Mouse (Mus musculus): ENCODE data around the gene Idh3b. TPM values are rescaled to one million over a fixed set of nuclear protein-coding genes. Genes with fewer than 3 reads are reported as not detected.

Gene Idh3b
- 97.9 and 100 TPM in 2 replicates for polyA plus RNA-seq (2015; fragmentation: Nextera tagmentation; extraction: Ambion mirVana)

- Histone ChIP-seq H3K27me3 (replicated peaks; ENCODE audit: insufficient read depth, low read length) (no peaks in the 10 kb centered on the region), H3K4me2 (replicated peaks; ENCODE audit: low read depth, low read length) (peak within 1 kb of the TSS; percentile 90), H3K27ac (ENCODE audit: low read length) (peak within 1 kb of the TSS; percentile 77), H3K4me3 (ENCODE audit: low read depth, low read length) (peak within 1 kb of the TSS; percentile 81), H3K9me3 (ENCODE audit: low read length) (no peaks in the 10 kb centered on the region), H3K36me3 (ENCODE audit: insufficient read depth, low read length) (peaks cover 11% of the 10 kb centered on the region), H3K4me1 (ENCODE audit: insufficient read depth, low read depth, low read length) (peaks cover 7% of the 10 kb centered on the region; the same call in 1 of the 2 replicates), H3K9ac (replicated peaks; ENCODE audit: low read depth) (peak within 1 kb of the TSS; percentile 88)
- WGBS: 3% methylated on average over 49 of the region's 51 CpGs
- ATAC-seq (peak; percentile 97), DNase-seq (ENCODE audit: low spot score) (peak; percentile 93)
- TF ChIP-seq CTCF (IDR thresholded peaks at IDR 0.05): no peak
- no peak for TF ChIP-seq EP300 (IDR thresholded peaks at IDR 0.05)
These were observed at the start of gene Idh3b for GRCm38 (mm10) chr2:130283854-130284654. Gene Idh3b (minus strand): TSS chr2:130284547.

- no peak overlapping the region for H3K4me3 ChIP-seq (ENCODE audit: low read depth, low read length)
- no peaks in the 10 kb centered on the region for H3K27me3 ChIP-seq (replicated peaks; ENCODE audit: insufficient read depth, low read length)
- no peak overlapping the region for H3K9ac ChIP-seq (replicated peaks; ENCODE audit: low read depth)
- no peaks in the 10 kb centered on the region for H3K36me3 ChIP-seq (ENCODE audit: insufficient read depth, low read length)
- ATAC-seq (no peak), DNase-seq (ENCODE audit: low spot score) (no peak)
- WGBS: 89% methylated on average over 2 of the region's 2 CpGs
- H3K4me1 ChIP-seq (ENCODE audit: insufficient read depth, low read depth, low read length): no peaks in the 10 kb centered on the region
- TF ChIP-seq EP300 (IDR thresholded peaks at IDR 0.05) (no peak), CTCF (IDR thresholded peaks at IDR 0.05) (no peak)
- no peak overlapping the region for H3K4me2 ChIP-seq (replicated peaks; ENCODE audit: low read depth, low read length)
- no peaks in the 10 kb centered on the region for H3K9me3 ChIP-seq (ENCODE audit: low read length)
- no peak overlapping the region for H3K27ac ChIP-seq (ENCODE audit: low read length)
These were observed 45.2 kb upstream of the Idh3b start for GRCm38 (mm10) chr2:130329502-130329901.

- TF ChIP-seq EP300 (IDR thresholded peaks at IDR 0.05) (no peak), CTCF (IDR thresholded peaks at IDR 0.05) (no peak)
- DNase-seq (ENCODE audit: low spot score) (no peak), ATAC-seq (no peak)
- Histone ChIP-seq H3K27me3 (replicated peaks; ENCODE audit: insufficient read depth, low read length) (no peaks in the 10 kb centered on the region), H3K36me3 (ENCODE audit: insufficient read depth, low read length) (no peaks in the 10 kb centered on the region), H3K9ac (replicated peaks; ENCODE audit: low read depth) (no peak overlapping the region), H3K27ac (ENCODE audit: low read length) (no peak overlapping the region), H3K9me3 (ENCODE audit: low read length) (no peaks in the 10 kb centered on the region), H3K4me2 (replicated peaks; ENCODE audit: low read depth, low read length) (no peak overlapping the region), H3K4me3 (ENCODE audit: low read depth, low read length) (no peak overlapping the region), H3K4me1 (ENCODE audit: insufficient read depth, low read depth, low read length) (no peaks in the 10 kb centered on the region)
- 73% methylated on average over 1 of the region's 1 CpGs for WGBS
These were observed 42.7 kb upstream of the Idh3b start for GRCm38 (mm10) chr2:130327057-130327456.

- no peaks in the 10 kb centered on the region for H3K9me3 ChIP-seq (ENCODE audit: low read length)
- H3K27me3 ChIP-seq (replicated peaks; ENCODE audit: insufficient read depth, low read length): no peaks in the 10 kb centered on the region
- no peak overlapping the region for H3K27ac ChIP-seq (ENCODE audit: low read length)
- ATAC-seq: no peak
- TF ChIP-seq EP300 (IDR thresholded peaks at IDR 0.05) (no peak), CTCF (IDR thresholded peaks at IDR 0.05) (no peak)
- no peak for DNase-seq (ENCODE audit: low spot score)
- H3K9ac ChIP-seq (replicated peaks; ENCODE audit: low read depth): no peak overlapping the region
- 60% methylated on average over 4 of the region's 4 CpGs for WGBS
- H3K4me2 ChIP-seq (replicated peaks; ENCODE audit: low read depth, low read length): no peak overlapping the region
- H3K4me1 ChIP-seq (ENCODE audit: insufficient read depth, low read depth, low read length): no peaks in the 10 kb centered on the region
- no peak overlapping the region for H3K4me3 ChIP-seq (ENCODE audit: low read depth, low read length)
- no peaks in the 10 kb centered on the region for H3K36me3 ChIP-seq (ENCODE audit: insufficient read depth, low read length)
These were observed 18.7 kb upstream of the Idh3b start for GRCm38 (mm10) chr2:130303014-130303413.

- no peak for DNase-seq (ENCODE audit: low spot score)
- H3K9me3 ChIP-seq (ENCODE audit: low read length): no peaks in the 10 kb centered on the region
- TF ChIP-seq EP300 (IDR thresholded peaks at IDR 0.05): no peak
- no peak for TF ChIP-seq CTCF (IDR thresholded peaks at IDR 0.05)
- H3K27ac ChIP-seq (ENCODE audit: low read length): no peak overlapping the region
- no peak overlapping the region for H3K9ac ChIP-seq (replicated peaks; ENCODE audit: low read depth)
- H3K4me3 ChIP-seq (ENCODE audit: low read depth, low read length): no peak overlapping the region
- H3K4me1 ChIP-seq (ENCODE audit: insufficient read depth, low read depth, low read length): peaks cover 6% of the 10 kb centered on the region
- peaks cover 20% of the 10 kb centered on the region for H3K27me3 ChIP-seq (replicated peaks; ENCODE audit: insufficient read depth, low read length)
- WGBS: 84% methylated on average over 9 of the region's 9 CpGs
- H3K36me3 ChIP-seq (ENCODE audit: insufficient read depth, low read length): no peaks in the 10 kb centered on the region
- no peak for ATAC-seq
- H3K4me2 ChIP-seq (replicated peaks; ENCODE audit: low read depth, low read length): no peak overlapping the region
These were observed 13.2 kb upstream of the Idh3b start for GRCm38 (mm10) chr2:130297580-130297979.

GRCm38 (mm10) chr2:130296134-130296745 lies 11.9 kb upstream of the Idh3b start:
- DNase-seq (ENCODE audit: low spot score) (peak; percentile 18), ATAC-seq (no peak; the same call in 1 of the 2 replicates)
- Histone ChIP-seq H3K9ac (replicated peaks; ENCODE audit: low read depth) (no peak overlapping the region), H3K27ac (ENCODE audit: low read length) (no peak overlapping the region), H3K4me1 (ENCODE audit: insufficient read depth, low read depth, low read length) (peaks cover 6% of the 10 kb centered on the region), H3K9me3 (ENCODE audit: low read length) (no peaks in the 10 kb centered on the region), H3K4me3 (ENCODE audit: low read depth, low read length) (peak overlapping the region; percentile 69), H3K4me2 (replicated peaks; ENCODE audit: low read depth, low read length) (peak overlapping the region; percentile 93), H3K36me3 (ENCODE audit: insufficient read depth, low read length) (no peaks in the 10 kb centered on the region), H3K27me3 (replicated peaks; ENCODE audit: insufficient read depth, low read length) (peaks cover 20% of the 10 kb centered on the region)
- 5% methylated on average over 20 of the region's 20 CpGs for WGBS
- no peak for TF ChIP-seq EP300 (IDR thresholded peaks at IDR 0.05)
- no peak for TF ChIP-seq CTCF (IDR thresholded peaks at IDR 0.05)
